Mouse (Mus musculus) E14TG2a.4 (cell line): ENCODE data around the gene Ap4b1.
"Not testable (repeated sequence)": the region's sequence is repeated elsewhere in the genome, so short reads cannot be mapped to it uniquely, and the experiment has no call there.

ENCODE experiments used
- H3K27me3 ChIP-seq: 2 replicates; pipeline ENCODE4 v1.6.1; 2014; ENCODE audit warnings: low read length, control low read depth; ENCODE audit not compliant: insufficient read depth
- H3K36me3 ChIP-seq: 2 replicates; pipeline ENCODE4 v1.6.1; 2014; ENCODE audit warnings: low read length, control low read depth; ENCODE audit not compliant: insufficient read depth
- H3K4me1 ChIP-seq: replicated peaks from 2 replicates; pipeline ENCODE4 v1.6.1; 2014; ENCODE audit warnings: low read depth, low read length, control low read depth
- H3K4me3 ChIP-seq: replicated peaks from 2 replicates; pipeline ENCODE4 v1.5.1; 2014; ENCODE audit warnings: mild to moderate bottlenecking, low read length
- H3K9me3 ChIP-seq: 2 replicates; pipeline ENCODE4 v1.6.1; 2014; ENCODE audit warnings: low read length, control low read depth
- CTCF ChIP-seq: conservative IDR thresholded peaks from 2 replicates; pipeline ENCODE4 v1.5.1; 2014; ENCODE audit warnings: low read length
- NANOG ChIP-seq: IDR thresholded peaks from 2 replicates; pipeline ENCODE4 v1.6.1; 2014; ENCODE audit warnings: borderline replicate concordance, low read length, mixed read lengths
- POU5F1 ChIP-seq: IDR thresholded peaks from 2 replicates; pipeline ENCODE4 v1.6.1; 2014; ENCODE audit warnings: low read length, borderline replicate concordance

Gene Ap4b1

DNA sequence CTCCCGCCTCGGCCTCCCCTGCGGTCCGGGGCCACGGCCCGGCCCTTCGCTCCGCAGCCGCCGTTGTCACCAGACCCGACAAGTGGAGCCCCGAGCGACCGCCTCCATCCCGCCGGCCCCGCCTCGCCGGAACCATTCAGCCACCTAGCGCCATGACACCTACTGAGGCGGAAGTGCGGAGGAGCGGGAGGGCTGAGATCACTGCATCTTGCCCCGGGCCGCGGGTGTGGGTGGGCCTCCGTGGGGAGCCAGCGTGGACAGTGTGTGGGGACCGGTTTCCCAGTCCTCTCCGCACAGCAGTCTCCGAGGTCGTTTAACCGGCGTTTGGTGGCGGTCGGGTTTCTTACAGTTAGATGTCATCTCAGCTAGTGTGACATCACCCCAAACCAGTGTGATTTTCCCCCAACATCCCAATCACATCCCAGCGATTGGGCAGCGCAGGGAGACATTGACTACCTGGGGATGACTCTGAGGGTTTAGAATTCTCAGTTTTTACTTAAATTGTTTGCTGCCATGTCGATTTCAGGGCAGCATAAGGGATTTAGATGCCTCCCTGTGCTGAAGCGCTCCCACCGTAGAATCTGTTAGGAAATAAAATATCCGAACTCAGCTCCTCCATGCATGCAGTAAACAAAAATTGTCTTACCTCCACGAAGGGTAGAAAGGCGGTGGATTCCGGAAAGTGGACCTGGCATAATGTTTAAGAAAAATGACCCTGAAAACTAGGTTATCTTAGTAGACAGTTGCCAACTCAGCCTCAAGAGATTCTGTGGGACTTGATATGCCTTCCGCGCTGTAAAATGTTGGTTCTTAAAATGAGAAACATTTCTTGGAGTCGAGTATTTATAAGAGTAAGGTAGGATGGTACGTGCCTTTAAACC is 17.9 kb upstream of the Ap4b1 start, which contains the start of gene Hipk1:
Hipk1 (minus strand) TSS at position 334 of the 881 bp plus-strand sequence.
- H3K27me3 ChIP-seq: peaks cover 13% of the 10 kb centered on the region
- no peaks in the 10 kb centered on the region for H3K36me3 ChIP-seq
- TF ChIP-seq CTCF (no peak), POU5F1 (no peak), NANOG (no peak)
- H3K9me3 ChIP-seq: no peaks in the 10 kb centered on the region
- peak within 1 kb of the TSS; percentile 92 for H3K4me3 ChIP-seq
- peaks cover 48% of the 10 kb centered on the region for H3K4me1 ChIP-seq

DNA sequence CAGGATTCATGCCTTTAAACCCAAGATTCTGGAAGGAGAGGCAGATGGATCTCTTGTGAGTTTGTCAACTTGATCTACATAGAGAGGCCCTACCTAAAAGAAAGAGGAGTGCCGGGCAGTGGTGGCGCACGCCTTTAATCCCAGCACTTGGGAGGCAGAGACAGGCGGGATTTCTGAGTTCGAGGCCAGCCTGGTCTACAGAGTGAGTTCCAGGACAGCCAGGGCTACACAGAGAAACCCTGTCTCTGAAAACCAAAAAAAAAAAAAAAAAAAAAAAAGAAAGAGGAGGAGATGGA is 17.3 kb upstream of the Ap4b1 start:
- H3K27me3 ChIP-seq: peaks cover 13% of the 10 kb centered on the region
- H3K9me3 ChIP-seq, H3K36me3 ChIP-seq: not testable (repeated sequence)
- H3K4me1 ChIP-seq: peaks cover 42% of the 10 kb centered on the region
- peak overlapping the region; percentile 92 for H3K4me3 ChIP-seq

DNA sequence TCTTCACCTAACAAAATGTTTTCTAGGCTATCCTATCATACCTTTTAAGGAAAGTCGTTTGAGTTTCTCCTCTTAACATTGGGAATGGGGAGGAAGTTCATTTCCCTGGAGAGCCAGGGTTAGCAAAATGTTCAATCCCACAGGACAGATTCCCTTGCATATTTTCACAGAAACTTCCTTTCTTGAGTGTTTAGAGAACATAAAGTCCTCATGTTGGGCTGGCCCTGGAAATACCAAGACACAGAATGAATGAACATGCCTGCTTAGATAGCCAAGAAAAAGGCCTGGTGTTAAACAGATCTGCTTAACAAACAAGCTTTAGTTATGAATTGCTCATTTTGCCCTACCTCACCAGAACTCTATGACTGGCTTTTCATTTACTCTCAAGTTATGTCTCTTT is 16.8 kb upstream of the Ap4b1 start:
- Histone ChIP-seq H3K27me3 (peaks cover 13% of the 10 kb centered on the region), H3K9me3 (no peaks in the 10 kb centered on the region), H3K36me3 (no peaks in the 10 kb centered on the region), H3K4me1 (peaks cover 37% of the 10 kb centered on the region), H3K4me3 (no peak overlapping the region)
- TF ChIP-seq NANOG (no peak), CTCF (no peak), POU5F1 (no peak)

DNA sequence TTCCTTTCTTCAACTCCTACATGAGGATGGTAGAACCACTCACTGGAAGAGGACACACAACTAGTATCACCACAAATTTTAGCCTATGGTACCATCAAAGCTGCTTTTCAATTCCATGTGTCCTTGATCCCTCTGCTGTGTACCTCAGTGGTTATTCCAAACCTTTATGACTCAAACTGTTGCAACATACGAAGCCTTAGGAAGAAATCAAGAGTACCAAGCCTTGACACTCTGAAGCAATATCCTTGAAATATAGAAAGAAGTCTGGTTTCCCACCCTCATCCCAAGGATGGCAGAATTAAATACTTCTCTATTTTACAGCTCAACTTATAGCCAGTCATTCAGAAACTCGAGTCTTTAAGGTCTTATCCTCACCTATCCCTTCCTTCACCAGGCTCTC is 12.9 kb upstream of the Ap4b1 start:
- Histone ChIP-seq H3K27me3 (peaks cover 13% of the 10 kb centered on the region), H3K9me3 (no peaks in the 10 kb centered on the region), H3K4me1 (peaks cover 12% of the 10 kb centered on the region), H3K36me3 (no peaks in the 10 kb centered on the region), H3K4me3 (no peak overlapping the region)
- TF ChIP-seq NANOG (no peak), POU5F1 (no peak), CTCF (no peak)

DNA sequence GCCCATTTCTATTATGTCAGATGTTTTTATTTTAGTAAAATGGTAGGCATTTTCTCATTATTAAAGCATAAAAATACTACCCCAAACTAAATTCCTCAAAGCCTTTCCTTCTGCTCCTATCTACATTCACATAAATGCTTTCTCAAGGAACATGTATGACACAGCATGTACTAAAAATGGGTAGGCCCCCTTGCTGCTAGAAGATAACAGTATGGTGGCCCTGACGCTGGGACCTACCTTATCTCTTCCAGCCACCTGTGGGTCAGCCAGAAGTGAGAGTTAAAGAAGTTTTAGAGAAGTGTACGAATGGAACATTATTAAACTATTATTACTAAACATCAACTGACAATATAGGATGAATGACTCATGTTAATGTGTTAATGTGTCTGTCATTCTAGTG is 9.8 kb upstream of the Ap4b1 start:
- Histone ChIP-seq H3K4me3 (no peak overlapping the region), H3K4me1 (peaks cover 8% of the 10 kb centered on the region), H3K36me3 (peaks cover 30% of the 10 kb centered on the region), H3K9me3 (no peaks in the 10 kb centered on the region), H3K27me3 (peaks cover 13% of the 10 kb centered on the region)
- no peak for TF ChIP-seq NANOG
- TF ChIP-seq POU5F1: no peak
- no peak for TF ChIP-seq CTCF

DNA sequence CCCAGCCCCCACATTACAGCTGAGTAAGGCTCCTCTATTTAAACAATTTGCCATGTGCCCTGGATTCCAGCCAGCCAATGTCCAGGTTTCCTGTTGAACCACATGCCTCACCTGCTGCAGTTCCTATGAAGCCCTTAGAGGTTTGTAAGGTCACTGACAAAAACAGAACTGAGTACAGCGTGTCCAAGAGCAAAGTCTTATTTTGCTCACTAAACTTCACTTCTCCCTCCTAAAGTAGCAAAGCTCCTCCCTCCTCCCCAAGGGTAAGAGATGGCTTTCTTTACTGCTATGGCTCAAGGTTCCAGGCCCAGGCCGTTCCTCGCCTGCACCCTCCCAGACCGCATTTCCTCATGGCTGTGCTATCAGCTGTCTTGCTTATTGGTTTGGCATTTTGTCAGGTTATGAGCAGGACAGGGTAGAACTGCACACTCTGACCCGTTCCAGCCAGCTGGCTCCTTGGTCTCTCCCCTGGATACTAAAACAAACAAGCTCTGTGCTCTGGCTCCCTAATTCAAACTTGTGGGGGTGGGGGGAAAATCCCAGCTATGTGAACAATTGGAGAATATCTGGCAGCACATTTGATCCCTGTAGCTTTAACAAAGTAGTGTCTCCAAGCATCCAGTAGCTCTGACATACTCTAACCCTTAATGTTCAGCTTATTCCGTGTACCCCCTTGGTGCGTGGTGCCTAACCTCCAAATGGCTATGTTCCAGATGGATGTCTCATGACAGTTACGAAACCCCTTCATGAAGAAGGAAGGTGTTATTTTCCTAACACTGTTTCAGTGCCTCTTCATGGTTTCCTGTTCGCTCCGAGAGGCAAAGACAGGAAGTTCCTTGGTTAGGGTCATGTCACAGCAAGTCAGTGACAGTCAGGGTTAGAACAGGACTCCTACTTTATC is 7.4 kb upstream of the Ap4b1 start:
- no peak for TF ChIP-seq NANOG
- TF ChIP-seq POU5F1: no peak
- TF ChIP-seq CTCF: no peak
- Histone ChIP-seq H3K4me1 (peaks cover 8% of the 10 kb centered on the region), H3K36me3 (peaks cover 52% of the 10 kb centered on the region), H3K4me3 (no peak overlapping the region), H3K27me3 (no peaks in the 10 kb centered on the region), H3K9me3 (no peaks in the 10 kb centered on the region)

DNA sequence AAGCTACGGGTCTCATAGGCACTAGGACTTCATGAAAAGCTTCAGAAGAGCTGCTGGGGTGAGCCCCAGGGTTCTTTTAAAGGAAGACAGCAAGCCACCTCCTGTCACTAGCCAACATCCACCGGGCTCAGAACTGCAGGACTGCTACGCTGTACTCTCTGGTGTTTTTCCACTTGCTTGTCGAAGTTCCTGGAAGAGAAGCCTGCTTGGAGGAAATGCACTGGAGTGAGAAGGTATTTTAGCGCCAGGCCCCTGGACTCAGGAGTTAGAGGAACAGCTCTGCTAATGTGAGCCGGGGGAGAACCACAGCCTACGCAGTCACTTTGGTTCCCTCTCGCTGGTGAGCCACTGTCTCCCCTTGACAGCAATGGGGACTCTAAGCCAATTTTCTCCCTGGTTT is 6.5 kb upstream of the Ap4b1 start:
- Histone ChIP-seq H3K4me1 (peaks cover 11% of the 10 kb centered on the region), H3K36me3 (peaks cover 61% of the 10 kb centered on the region), H3K4me3 (no peak overlapping the region), H3K9me3 (no peaks in the 10 kb centered on the region), H3K27me3 (no peaks in the 10 kb centered on the region)
- TF ChIP-seq POU5F1 (no peak), NANOG (no peak), CTCF (no peak)

DNA sequence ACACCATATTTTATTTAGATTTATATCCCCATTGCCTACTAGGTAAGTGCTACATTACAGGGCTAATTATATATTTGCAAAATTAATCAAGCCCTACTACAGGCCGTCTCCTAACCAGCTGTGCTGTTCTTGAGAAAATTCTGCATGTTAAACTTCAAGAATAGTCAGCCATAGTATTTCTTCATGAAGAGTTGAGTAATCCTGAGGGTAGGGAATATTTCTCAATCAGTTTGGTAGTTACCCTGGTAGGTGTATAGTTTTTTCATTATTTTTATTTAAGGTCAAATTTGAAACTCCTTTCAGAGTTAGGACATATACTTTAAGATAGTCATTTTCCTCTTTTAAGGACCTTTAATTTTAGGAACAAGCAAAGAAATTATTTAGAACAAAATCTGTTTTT is 3.6 kb upstream of the Ap4b1 start:
- Histone ChIP-seq H3K9me3 (no peaks in the 10 kb centered on the region), H3K4me1 (peaks cover 26% of the 10 kb centered on the region), H3K27me3 (no peaks in the 10 kb centered on the region), H3K4me3 (no peak overlapping the region), H3K36me3 (peaks cover 61% of the 10 kb centered on the region)
- TF ChIP-seq NANOG: no peak
- TF ChIP-seq CTCF: no peak
- TF ChIP-seq POU5F1: no peak

DNA sequence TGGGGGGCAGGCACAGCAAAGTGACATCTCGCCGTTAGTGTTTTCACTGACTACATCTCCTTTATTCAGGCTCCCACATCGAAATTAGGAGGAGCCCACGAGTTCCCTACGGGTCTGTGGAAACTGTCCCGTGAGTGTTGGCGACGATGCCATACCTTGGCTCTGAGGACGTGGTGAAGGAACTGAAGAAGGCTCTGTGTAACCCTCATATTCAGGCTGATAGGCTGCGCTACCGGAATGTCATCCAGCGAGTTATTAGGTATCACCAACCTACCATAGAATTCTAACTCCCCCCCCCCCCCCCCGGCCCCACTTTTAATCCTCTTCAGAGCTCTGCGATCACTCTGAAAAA is 455 bp downstream of the Ap4b1 start:
- Histone ChIP-seq H3K27me3 (no peaks in the 10 kb centered on the region), H3K4me1 (peaks cover 22% of the 10 kb centered on the region), H3K36me3 (peaks cover 29% of the 10 kb centered on the region), H3K9me3 (no peaks in the 10 kb centered on the region), H3K4me3 (peak overlapping the region; percentile 96)
- no peak for TF ChIP-seq NANOG
- TF ChIP-seq CTCF: no peak
- TF ChIP-seq POU5F1: no peak
